Mouse (Mus musculus): ENCODE measurements around the gene Mmp20. TPM values are rescaled to one million over a fixed set of nuclear protein-coding genes. Genes with fewer than 3 reads are reported as not detected.

The Mmp20 gene
- not detected in 2 replicates for total RNA-seq (2014; fragmentation: Nextera tagmentation)
- total RNA-seq (2017) = not detected in 2 replicates
- not detected in 2 replicates for polyA plus RNA-seq (2012)

- Histone ChIP-seq H3K9me3 (replicated peaks) (no peaks in the 10 kb centered on the region), H3K36me3 (replicated peaks) (no peaks in the 10 kb centered on the region), H3K27me3 (ENCODE audit: insufficient read depth, low read length) (no peaks in the 10 kb centered on the region), H3K4me3 (ENCODE audit: low read depth, low read length) (no peak within 1 kb of the TSS), H3K4me1 (ENCODE audit: insufficient read depth, low read depth, low read length) (no peaks in the 10 kb centered on the region)
- DNase-seq (ENCODE audit: low spot score) (no peak), ATAC-seq (ENCODE audit: extremely low read depth, insufficient number of reproducible peaks, low FRiP score, poor library complexity, severe bottlenecking) (no peak)
- no peak for TF ChIP-seq GATA1 (IDR thresholded peaks at IDR 0.05; ENCODE audit: borderline replicate concordance, low read length)
Measured at GRCm38 (mm10) chr9:7627931-7628330, at the start of gene Mmp20. TSS of gene Mmp20 (plus strand) at chr9:7628231.

GRCm38 (mm10) chr9:7590063-7590462 is 38.0 kb upstream of the Mmp20 start:
- no peak overlapping the region for H3K4me3 ChIP-seq (ENCODE audit: low read depth, low read length)
- TF ChIP-seq GATA1 (IDR thresholded peaks at IDR 0.05; ENCODE audit: borderline replicate concordance, low read length) (no peak), CTCF (IDR thresholded peaks at IDR 0.05; ENCODE audit: low read depth, low read length) (no peak), GATA2 (IDR thresholded peaks at IDR 0.05; ENCODE audit: borderline replicate concordance, low read depth, low read length) (no peak), TAL1 (conservative IDR thresholded peaks at IDR 0.05; ENCODE audit: low read depth, low read length) (no peak), POLR2AphosphoS5 (IDR thresholded peaks at IDR 0.05; ENCODE audit: insufficient replicate concordance, low read depth, low read length) (no peak)

GRCm38 (mm10) chr9:7593272-7593812 is 34.7 kb upstream of the Mmp20 start:
- Histone ChIP-seq H3K36me3 (replicated peaks) (no peaks in the 10 kb centered on the region), H3K4me1 (ENCODE audit: insufficient read depth, low read depth, low read length) (peaks cover 8% of the 10 kb centered on the region), H3K27me3 (ENCODE audit: insufficient read depth, low read length) (no peaks in the 10 kb centered on the region), H3K9me3 (replicated peaks) (no peaks in the 10 kb centered on the region), H3K4me3 (ENCODE audit: low read depth, low read length) (no peak overlapping the region)
- TF ChIP-seq CTCF (IDR thresholded peaks at IDR 0.05; ENCODE audit: low read depth, low read length) (no peak), TAL1 (conservative IDR thresholded peaks at IDR 0.05; ENCODE audit: low read depth, low read length) (no peak), POLR2AphosphoS5 (IDR thresholded peaks at IDR 0.05; ENCODE audit: insufficient replicate concordance, low read depth, low read length) (no peak), GATA2 (IDR thresholded peaks at IDR 0.05; ENCODE audit: borderline replicate concordance, low read depth, low read length) (no peak), GATA1 (IDR thresholded peaks at IDR 0.05; ENCODE audit: borderline replicate concordance, low read length) (no peak)
- no peak for ATAC-seq (ENCODE audit: extremely low read depth, insufficient number of reproducible peaks, low FRiP score, poor library complexity, severe bottlenecking)
- no peak for DNase-seq (ENCODE audit: low spot score)

More at GRCm38 (mm10) chr9:7590063-7590462, 38.0 kb upstream of the Mmp20 start:
- Histone ChIP-seq H3K36me3 (replicated peaks) (no peaks in the 10 kb centered on the region), H3K27me3 (ENCODE audit: insufficient read depth, low read length) (no peaks in the 10 kb centered on the region), H3K4me1 (ENCODE audit: insufficient read depth, low read depth, low read length) (peaks cover 4% of the 10 kb centered on the region), H3K9me3 (replicated peaks) (no peaks in the 10 kb centered on the region)
- DNase-seq (ENCODE audit: low spot score) = no peak
- ATAC-seq (ENCODE audit: extremely low read depth, insufficient number of reproducible peaks, low FRiP score, poor library complexity, severe bottlenecking) = no peak

GRCm38 (mm10) chr9:7594816-7595540 is 33.1 kb upstream of the Mmp20 start:
- Histone ChIP-seq H3K4me3 (ENCODE audit: low read depth, low read length) (no peak overlapping the region), H3K9me3 (replicated peaks) (no peaks in the 10 kb centered on the region), H3K36me3 (replicated peaks) (no peaks in the 10 kb centered on the region), H3K27me3 (ENCODE audit: insufficient read depth, low read length) (no peaks in the 10 kb centered on the region), H3K4me1 (ENCODE audit: insufficient read depth, low read depth, low read length) (peaks cover 8% of the 10 kb centered on the region)
- peak; percentile 39; the same call in 1 of the 2 replicates for TF ChIP-seq CTCF (IDR thresholded peaks at IDR 0.05; ENCODE audit: low read depth, low read length)
- no peak for TF ChIP-seq GATA2 (IDR thresholded peaks at IDR 0.05; ENCODE audit: borderline replicate concordance, low read depth, low read length)
- DNase-seq (ENCODE audit: low spot score) (peak; percentile 9), ATAC-seq (ENCODE audit: extremely low read depth, insufficient number of reproducible peaks, low FRiP score, poor library complexity, severe bottlenecking) (peak; percentile 49; the same call in 1 of the 2 replicates)

- Histone ChIP-seq H3K27me3 (ENCODE audit: insufficient read depth, low read length) (no peaks in the 10 kb centered on the region), H3K4me3 (ENCODE audit: low read depth, low read length) (no peak overlapping the region), H3K36me3 (replicated peaks) (no peaks in the 10 kb centered on the region), H3K9me3 (replicated peaks) (no peaks in the 10 kb centered on the region), H3K4me1 (ENCODE audit: insufficient read depth, low read depth, low read length) (no peaks in the 10 kb centered on the region)
- ATAC-seq (ENCODE audit: extremely low read depth, insufficient number of reproducible peaks, low FRiP score, poor library complexity, severe bottlenecking) = peak; percentile 57; the same call in 1 of the 2 replicates
- DNase-seq (ENCODE audit: low spot score) = peak; percentile 25
- TF ChIP-seq CTCF (IDR thresholded peaks at IDR 0.05; ENCODE audit: low read depth, low read length) (peak; percentile 90), GATA1 (IDR thresholded peaks at IDR 0.05; ENCODE audit: borderline replicate concordance, low read length) (no peak)
Measured at GRCm38 (mm10) chr9:7602982-7603742, 24.9 kb upstream of the Mmp20 start.

GRCm38 (mm10) chr9:7604005-7604404 is 24.0 kb upstream of the Mmp20 start:
- DNase-seq (ENCODE audit: low spot score) = no peak
- Histone ChIP-seq H3K27me3 (ENCODE audit: insufficient read depth, low read length) (no peaks in the 10 kb centered on the region), H3K4me1 (ENCODE audit: insufficient read depth, low read depth, low read length) (no peaks in the 10 kb centered on the region), H3K36me3 (replicated peaks) (no peaks in the 10 kb centered on the region), H3K4me3 (ENCODE audit: low read depth, low read length) (no peak overlapping the region), H3K9me3 (replicated peaks) (no peaks in the 10 kb centered on the region)
- no peak for ATAC-seq (ENCODE audit: extremely low read depth, insufficient number of reproducible peaks, low FRiP score, poor library complexity, severe bottlenecking)
- TF ChIP-seq TAL1 (conservative IDR thresholded peaks at IDR 0.05; ENCODE audit: low read depth, low read length) (no peak), POLR2AphosphoS5 (IDR thresholded peaks at IDR 0.05; ENCODE audit: insufficient replicate concordance, low read depth, low read length) (no peak), GATA2 (IDR thresholded peaks at IDR 0.05; ENCODE audit: borderline replicate concordance, low read depth, low read length) (no peak), GATA1 (IDR thresholded peaks at IDR 0.05; ENCODE audit: borderline replicate concordance, low read length) (no peak), CTCF (IDR thresholded peaks at IDR 0.05; ENCODE audit: low read depth, low read length) (no peak)

All from G1E (cell line).